In the genomic region with DNA sequence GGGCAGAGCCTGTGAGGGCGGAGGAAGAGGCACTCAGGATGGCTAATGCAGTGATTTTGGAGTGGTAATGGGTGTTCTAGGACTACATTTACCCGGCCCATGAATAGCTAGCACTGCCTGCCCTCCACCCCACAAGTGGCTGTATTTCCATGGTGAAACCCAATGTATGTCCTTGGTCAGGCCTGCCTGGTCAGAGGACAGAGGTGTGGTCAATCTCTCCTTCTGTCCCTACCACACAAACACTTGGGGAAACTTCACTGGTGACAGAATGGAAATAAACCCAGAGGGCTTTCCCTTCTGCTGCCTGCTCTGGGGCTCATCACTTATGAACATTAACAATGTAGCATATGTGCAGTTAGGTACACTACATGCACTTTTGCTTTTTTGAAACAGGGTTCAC, we compare ENCODE assay signal across 18 mouse cellular contexts. TPM values are rescaled to one million over a fixed set of nuclear protein-coding genes. Genes with fewer than 3 reads are reported as not detected.
DNase-seq lines count a peak whose midpoint lies in the region; ATAC-seq and TF ChIP-seq lines count a peak whose summit lies in the region.
"Had no signal": no experiment of that assay in that cellular context is flagged by ENCODE, and none has a peak within 500 bp of the region (broad histone marks: within the 10 kb centered on the region; RNA-seq: fewer than 3 reads in every experiment).

No protein-coding gene starts in this region.

- TF ChIP-seq CTCF in heart, adult 2 months (IDR thresholded peaks at IDR 0.05): no peak
- TF ChIP-seq CTCF in cortical plate, adult 2 months (IDR thresholded peaks at IDR 0.05; ENCODE audit: extremely low read depth, insufficient read depth, low read length): no peak
- no peak for TF ChIP-seq CTCF in forebrain, postnatal 0 days (IDR thresholded peaks at IDR 0.05; ENCODE audit: low read depth)

- peaks cover 17% of the 10 kb centered on the region for H3K4me1 ChIP-seq in heart, embryonic 13.5 days
- H3K4me1 ChIP-seq in heart, adult 2 months (ENCODE audit: control insufficient read depth, insufficient read depth, low read length): no peaks in the 10 kb centered on the region
- H3K4me1 ChIP-seq in cortical plate, adult 2 months (ENCODE audit: control insufficient read depth, insufficient read depth, low read length): peaks cover 4% of the 10 kb centered on the region
- peaks cover 18% of the 10 kb centered on the region; the same call in 1 of the 2 replicates for H3K4me1 ChIP-seq in forebrain, postnatal 0 days (ENCODE audit: insufficient read depth)
- H3K4me1 ChIP-seq in midbrain, embryonic 16.5 days (ENCODE audit: control insufficient read depth, insufficient read depth, low read length): peaks cover 9% of the 10 kb centered on the region

- ATAC-seq in heart, embryonic 13.5 days (ENCODE audit: extremely low read depth, insufficient number of reproducible peaks, low FRiP score, low TSS enrichment): no peak
- ATAC-seq in forebrain, postnatal 0 days: no peak
- no peak for ATAC-seq in midbrain, embryonic 16.5 days
- ATAC-seq: activated CD4-positive, CD25-positive, alpha-beta regulatory T cell, adult 4 months; intestine, embryonic 15.5 days had no signal

- no peak overlapping the region for H3K9ac ChIP-seq in heart, embryonic 13.5 days
- H3K9ac ChIP-seq in heart, adult 2 months (ENCODE audit: low read depth, low read length): no peak overlapping the region
- no peak overlapping the region for H3K9ac ChIP-seq in forebrain, postnatal 0 days
- no peak overlapping the region for H3K9ac ChIP-seq in midbrain, embryonic 16.5 days (ENCODE audit: low read depth, low read length)
- H3K9ac ChIP-seq: intestine, embryonic 15.5 days had no signal

- H3K36me3 ChIP-seq in heart, embryonic 13.5 days: no peaks in the 10 kb centered on the region
- H3K36me3 ChIP-seq in heart, adult 2 months (ENCODE audit: control insufficient read depth, insufficient read depth, low read length): no peaks in the 10 kb centered on the region
- H3K36me3 ChIP-seq in forebrain, postnatal 0 days (ENCODE audit: insufficient read depth): peaks cover 3% of the 10 kb centered on the region; the same call in 1 of the 2 replicates
- H3K36me3 ChIP-seq in midbrain, embryonic 16.5 days (ENCODE audit: control insufficient read depth, insufficient read depth, low read length): 0 out of 2 replicates have a peak, but pooled peaks cover 3% of the 10 kb centered on the region
- H3K36me3 ChIP-seq: intestine, embryonic 15.5 days had no signal

- peak overlapping the region; percentile 97 for H3K4me2 ChIP-seq in heart, embryonic 13.5 days
- H3K4me2 ChIP-seq in forebrain, postnatal 0 days (ENCODE audit: low read depth): peak overlapping the region; percentile 78
- peak overlapping the region; percentile 72 for H3K4me2 ChIP-seq in midbrain, embryonic 16.5 days (ENCODE audit: low read length)
- H3K4me2 ChIP-seq: intestine, embryonic 15.5 days had no signal

- no peak for TF ChIP-seq EP300 in heart, adult 2 months (IDR thresholded peaks at IDR 0.05; ENCODE audit: insufficient read depth, low read depth, low read length)

- DNase-seq in heart, adult 2 months: no peak
- no peak for DNase-seq in forebrain, postnatal 0 days
- no peak for DNase-seq in right cerebral cortex, postnatal 14 days
- DNase-seq in layer of hippocampus, adult 9-10 months (ENCODE audit: low spot score): no peak
- DNase-seq: cerebellum, postnatal 10 days; liver; lung, adult 18-20 months; thymus, postnatal 14 days had no signal

- H3K27ac ChIP-seq in heart, embryonic 13.5 days (replicated peaks): no peak overlapping the region
- no peak overlapping the region for H3K27ac ChIP-seq in heart, adult 2 months
- H3K27ac ChIP-seq in cortical plate, adult 2 months (ENCODE audit: insufficient read depth, low read length): no peak overlapping the region
- H3K27ac ChIP-seq in forebrain, postnatal 0 days (ENCODE audit: low read depth, low read length): no peak overlapping the region
- no peak overlapping the region for H3K27ac ChIP-seq in midbrain, embryonic 16.5 days (ENCODE audit: low read length)
- H3K27ac ChIP-seq: intestine, embryonic 15.5 days; kidney, postnatal 0 days; layer of hippocampus, adult 2 months; stomach, postnatal 0 days had no signal

- peaks cover 64% of the 10 kb centered on the region for H3K27me3 ChIP-seq in heart, embryonic 13.5 days (replicated peaks)
- peaks cover 4% of the 10 kb centered on the region for H3K27me3 ChIP-seq in heart, adult 2 months (ENCODE audit: control insufficient read depth, insufficient read depth, low read length)
- no peaks in the 10 kb centered on the region for H3K27me3 ChIP-seq in forebrain, postnatal 0 days (ENCODE audit: insufficient read depth, low read length)
- no peaks in the 10 kb centered on the region; the same call in 1 of the 2 replicates for H3K27me3 ChIP-seq in midbrain, embryonic 16.5 days (ENCODE audit: control insufficient read depth, insufficient read depth, low read depth, low read length)

- intact Hi-C loops in heart, adult 2 months (cut with DNase I): no loop called here

- H3K79me2 ChIP-seq in heart, adult 2 months (replicated peaks; ENCODE audit: control insufficient read depth, insufficient read depth, low read length): no peaks in the 10 kb centered on the region

- TF ChIP-seq POLR2A in heart, adult 2 months (IDR thresholded peaks at IDR 0.05; ENCODE audit: insufficient read depth, low read depth, low read length): no peak
- no peak for TF ChIP-seq POLR2A in cortical plate, adult 2 months (IDR thresholded peaks at IDR 0.05; ENCODE audit: extremely low read depth, insufficient read depth, low read length)

- H3K4me3 ChIP-seq in heart, embryonic 13.5 days: peak overlapping the region; percentile 63; the same call in 1 of the 2 replicates
- no peak overlapping the region for H3K4me3 ChIP-seq in heart, adult 2 months
- peak overlapping the region; percentile 80; the same call in 1 of the 2 replicates for H3K4me3 ChIP-seq in cortical plate, adult 2 months (ENCODE audit: insufficient read depth, low read length)
- H3K4me3 ChIP-seq in forebrain, postnatal 0 days (ENCODE audit: low read depth, low read length): no peak overlapping the region
- no peak overlapping the region for H3K4me3 ChIP-seq in midbrain, embryonic 16.5 days (ENCODE audit: low read depth, low read length)
- H3K4me3 ChIP-seq: intestine, embryonic 15.5 days had no signal

- no peaks in the 10 kb centered on the region for H3K9me3 ChIP-seq in heart, embryonic 13.5 days
- no peaks in the 10 kb centered on the region for H3K9me3 ChIP-seq in forebrain, postnatal 0 days (ENCODE audit: low read length)
- no peaks in the 10 kb centered on the region for H3K9me3 ChIP-seq in midbrain, embryonic 16.5 days (replicated peaks; ENCODE audit: control insufficient read depth, low read length, poor library complexity, severe bottlenecking)
- H3K9me3 ChIP-seq: intestine, embryonic 15.5 days had no signal

- WGBS in heart, embryonic 13.5 days: 72% methylated on average over 2 of the region's 2 CpGs
- WGBS in heart, adult 2 months: 78% methylated on average over 2 of the region's 2 CpGs
- WGBS in forebrain, postnatal 0 days: 72% methylated on average over 2 of the region's 2 CpGs
- WGBS in midbrain, embryonic 16.5 days: 84% methylated on average over 2 of the region's 2 CpGs

RNA-seq across cellular contexts. Expression of a gene that starts 2.2 kb away (rescaled TPM):
- polyA plus RNA-seq in heart, embryonic 13.5 days (2015; fragmentation: Nextera tagmentation; extraction: Ambion mirVana): 3.9 and 5.1 TPM in 2 replicates
- total RNA-seq in heart, adult 2 months (2021): 1 to 10 TPM; 1.7 to 2.2 TPM
- 1.7 and 2.0 TPM in 2 replicates for polyA plus RNA-seq in heart, adult 2 months (2012; rRNA removed)
- 30.2 and 32.4 TPM in 2 replicates for polyA plus RNA-seq in cortical plate, adult 2 months (2012; rRNA removed)
- total RNA-seq in forebrain, postnatal 0 days (2014; rRNA removed): 54.6 and 64.0 TPM in 2 replicates
- 18.7 and 19.5 TPM in 2 replicates for polyA plus RNA-seq in forebrain, postnatal 0 days (2015; fragmentation: Nextera tagmentation; extraction: Ambion mirVana)
- polyA plus RNA-seq in midbrain, embryonic 16.5 days (2015; fragmentation: Nextera tagmentation; extraction: Ambion mirVana): 15.3 and 17.2 TPM in 2 replicates
- total RNA-seq: megakaryocyte-erythroid progenitor cell, adult 5-6 weeks; neutrophil, adult 5-6 weeks had no signal
- polyA plus RNA-seq: activated CD4-positive, CD25-positive, alpha-beta regulatory T cell, adult 4 months had no signal

RNA-seq across cellular contexts. Expression of a gene that starts 38.4 kb away (rescaled TPM):
- 54.3 and 55.2 TPM in 2 replicates for polyA plus RNA-seq in heart, embryonic 13.5 days (2015; fragmentation: Nextera tagmentation; extraction: Ambion mirVana)
- total RNA-seq in heart, adult 2 months (2021): 10 to 100 TPM; 12.9 to 13.9 TPM
- polyA plus RNA-seq in heart, adult 2 months (2012; rRNA removed): 6.8 and 9.5 TPM in 2 replicates
- polyA plus RNA-seq in cortical plate, adult 2 months (2012; rRNA removed): 30.3 and 34.0 TPM in 2 replicates
- total RNA-seq in forebrain, postnatal 0 days (2014; rRNA removed): 33.9 and 43.2 TPM in 2 replicates
- 34.6 and 39.3 TPM in 2 replicates for polyA plus RNA-seq in forebrain, postnatal 0 days (2015; fragmentation: Nextera tagmentation; extraction: Ambion mirVana)
- 38.0 and 39.4 TPM in 2 replicates for polyA plus RNA-seq in midbrain, embryonic 16.5 days (2015; fragmentation: Nextera tagmentation; extraction: Ambion mirVana)

Comparison
In these comparisons a context has a peak if more than half of its experiments do, and no peak if none do; other contexts are left out.
1. H3K4me3 ChIP-seq: peak in heart, embryonic 13.5 days (single experiment) and cortical plate, adult 2 months (single experiment); none in heart, adult 2 months (single experiment), forebrain, postnatal 0 days (single experiment) and midbrain, embryonic 16.5 days (single experiment).
2. Peak in every context shown above with its lines, with median percentiles within 50 percentile points of each other: H3K4me2 ChIP-seq.